ENCODE assay signal across 23 mouse cellular contexts in the genomic region with DNA sequence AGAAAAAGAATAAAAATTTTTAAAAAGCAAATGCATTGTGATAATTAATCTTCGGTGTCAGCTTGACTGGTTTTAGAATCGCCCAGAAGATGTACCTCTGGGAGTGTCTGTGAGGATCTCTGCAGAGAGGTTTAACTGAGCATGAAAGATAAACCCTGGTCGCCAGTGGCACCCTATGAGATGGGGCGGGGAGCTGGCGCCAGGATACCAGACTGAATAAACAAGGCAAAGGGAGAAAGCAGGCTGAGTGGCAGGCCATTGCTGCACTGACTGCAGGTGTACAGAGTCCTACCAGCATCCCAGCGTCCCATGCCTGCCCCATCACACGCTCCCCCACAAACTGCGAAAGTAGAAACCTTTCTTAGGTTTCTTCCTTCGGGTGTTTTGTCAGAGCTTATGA. TPM values are rescaled to one million over a fixed set of nuclear protein-coding genes. Genes with fewer than 3 reads are reported as not detected.
DNase-seq lines count a peak whose midpoint lies in the region; ATAC-seq and TF ChIP-seq lines count a peak whose summit lies in the region.
"Had no signal": no experiment of that assay in that cellular context is flagged by ENCODE, and none has a peak within 500 bp of the region (broad histone marks: within the 10 kb centered on the region; RNA-seq: fewer than 3 reads in every experiment).

No protein-coding gene starts in this region.

- no peaks in the 10 kb centered on the region for H3K79me2 ChIP-seq in MEL (ENCODE audit: control insufficient read depth, insufficient read depth, low read length, poor library complexity)

- H3K4me1 ChIP-seq in kidney, embryonic 15.5 days = peaks cover 7% of the 10 kb centered on the region; the same call in 1 of the 2 replicates
- H3K4me1 ChIP-seq in MEL (ENCODE audit: control insufficient read depth in 1 of 2, insufficient read depth in 2 of 2, low read length in 2 of 2) = peaks cover 5 to 12% of the 10 kb centered on the region in 2 experiments
- 0 out of 2 replicates have a peak, but pooled peaks cover 3% of the 10 kb centered on the region for H3K4me1 ChIP-seq in liver, embryonic 11.5 days (replicated peaks; ENCODE audit: control insufficient read depth, insufficient read depth, low read length)
- H3K4me1 ChIP-seq in heart, embryonic 10.5 days = no peaks in the 10 kb centered on the region
- H3K4me1 ChIP-seq: neural tube, embryonic 15.5 days had no signal

- ATAC-seq in kidney, embryonic 15.5 days (replicated peaks; ENCODE audit: low FRiP score) = peak; percentile 84
- ATAC-seq in liver, embryonic 11.5 days (replicated peaks; ENCODE audit: low FRiP score) = peak; percentile 67
- ATAC-seq in megakaryocyte progenitor cell, adult 5-6 weeks (replicated peaks; ENCODE audit: poor library complexity) = peak; percentile 48
- ATAC-seq: activated CD4-positive, CD25-positive, alpha-beta regulatory T cell, adult 4 months; hindbrain, postnatal 0 days; lung, postnatal 0 days; midbrain, embryonic 16.5 days; Patski had no signal

- TF ChIP-seq RAD21 in MEL (IDR thresholded peaks at IDR 0.05; ENCODE audit: low read depth, low read length) = no peak

- H3K4me3 ChIP-seq in kidney, embryonic 15.5 days (replicated peaks) = no peak overlapping the region
- H3K4me3 ChIP-seq in MEL (ENCODE audit: control insufficient read depth in 1 of 2, insufficient read depth in 1 of 2, low read depth in 2 of 2, low read length in 2 of 2) = peak overlapping the region in 1 of 2 experiments; percentile 24; a peak in 2 of 4 replicates
- no peak overlapping the region for H3K4me3 ChIP-seq in liver, embryonic 11.5 days (ENCODE audit: low read depth, low read length)
- no peak overlapping the region for H3K4me3 ChIP-seq in heart, embryonic 10.5 days
- H3K4me3 ChIP-seq: embryonic facial prominence, embryonic 10.5 days; layer of hippocampus, adult 2 months; neural tube, embryonic 15.5 days had no signal

- no peak overlapping the region for H3K27ac ChIP-seq in kidney, embryonic 15.5 days
- no peak overlapping the region for H3K27ac ChIP-seq in MEL (ENCODE audit: control insufficient read depth, low read depth, low read length)
- no peak overlapping the region for H3K27ac ChIP-seq in liver, embryonic 11.5 days (ENCODE audit: low read depth, low read length)
- H3K27ac ChIP-seq in heart, embryonic 10.5 days = no peak overlapping the region
- H3K27ac ChIP-seq: embryonic facial prominence, embryonic 10.5 days; hindbrain, postnatal 0 days; layer of hippocampus, adult 2 months; neural tube, embryonic 15.5 days had no signal

- no peak for TF ChIP-seq CTCF in MEL (IDR thresholded peaks at IDR 0.05 in 2 of 3, conservative IDR thresholded peaks at IDR 0.05 in 1 of 3; ENCODE audit: control insufficient read depth in 1 of 3, insufficient read depth in 1 of 3, low read depth in 2 of 3, low read length in 3 of 3, poor library complexity in 1 of 3, severe bottlenecking in 1 of 3)

- TF ChIP-seq POLR2A in MEL (IDR thresholded peaks at IDR 0.05; ENCODE audit: control insufficient read depth in 1 of 2, insufficient read depth in 1 of 2, low read depth in 1 of 2, low read length in 2 of 2, poor library complexity in 1 of 2) = no peak

- TF ChIP-seq EP300 in MEL (IDR thresholded peaks at IDR 0.05; ENCODE audit: low read depth in 1 of 2, low read length in 2 of 2) = 0 out of 4 replicates have a peak, but pooled peaks of 1 of the 2 experiments have one; percentile 30

- DNase-seq in kidney, postnatal 10 days = no peak
- peak; percentile 56 for DNase-seq in MEL (ENCODE audit: low read depth, low spot score)
- DNase-seq in liver, embryonic 11.5 days (ENCODE audit: low spot score) = no peak
- DNase-seq in lung, postnatal 14 days = no peak
- DNase-seq in heart, embryonic 10.5 days (ENCODE audit: low spot score) = no peak
- DNase-seq in Muller cell, postnatal 12 days (ENCODE audit: inconsistent ontology term) = no peak
- DNase-seq: adrenal gland, postnatal 14 days; B cell, adult 2 months; gastrocnemius, postnatal 10 days; heart, adult 11 months; heart, postnatal 4 days; kidney, adult 2 months; layer of hippocampus, postnatal 36 days had no signal

- H3K36me3 ChIP-seq in kidney, embryonic 15.5 days = no peaks in the 10 kb centered on the region
- peaks cover 0 to 19% of the 10 kb centered on the region in 2 experiments; a peak in 2 of 4 replicates for H3K36me3 ChIP-seq in MEL (ENCODE audit: control insufficient read depth in 1 of 2, insufficient read depth in 2 of 2, low read length in 2 of 2)
- H3K36me3 ChIP-seq in liver, embryonic 11.5 days (ENCODE audit: control insufficient read depth, insufficient read depth, low read length) = no peaks in the 10 kb centered on the region
- H3K36me3 ChIP-seq in heart, embryonic 10.5 days = no peaks in the 10 kb centered on the region
- H3K36me3 ChIP-seq: embryonic facial prominence, embryonic 10.5 days; neural tube, embryonic 15.5 days had no signal

- 50% methylated on average over 9 of the region's 9 CpGs for WGBS in kidney, embryonic 15.5 days
- 54% methylated on average over 9 of the region's 9 CpGs for WGBS in liver, embryonic 11.5 days
- WGBS in heart, embryonic 10.5 days = 61% methylated on average over 9 of the region's 9 CpGs

- no peaks in the 10 kb centered on the region for H3K9me3 ChIP-seq in kidney, embryonic 15.5 days (replicated peaks)
- H3K9me3 ChIP-seq in MEL (replicated peaks; ENCODE audit: insufficient read depth, low read length) = no peaks in the 10 kb centered on the region
- no peaks in the 10 kb centered on the region for H3K9me3 ChIP-seq in liver, embryonic 11.5 days (ENCODE audit: control insufficient read depth, low read length)
- H3K9me3 ChIP-seq in heart, embryonic 10.5 days = no peaks in the 10 kb centered on the region
- H3K9me3 ChIP-seq: embryonic facial prominence, embryonic 10.5 days; neural tube, embryonic 15.5 days had no signal

- H3K27me3 ChIP-seq in kidney, embryonic 15.5 days = no peaks in the 10 kb centered on the region
- no peaks in the 10 kb centered on the region for H3K27me3 ChIP-seq in MEL (ENCODE audit: control insufficient read depth in 1 of 2, insufficient read depth in 2 of 2, low read length in 2 of 2)
- no peaks in the 10 kb centered on the region for H3K27me3 ChIP-seq in liver, embryonic 11.5 days (replicated peaks; ENCODE audit: control insufficient read depth, insufficient read depth, low read length)
- no peaks in the 10 kb centered on the region for H3K27me3 ChIP-seq in heart, embryonic 10.5 days (ENCODE audit: insufficient read depth, poor library complexity, severe bottlenecking)
- H3K27me3 ChIP-seq: neural tube, embryonic 15.5 days; Patski had no signal

- no peak overlapping the region for H3K9ac ChIP-seq in kidney, embryonic 15.5 days
- no peak overlapping the region for H3K9ac ChIP-seq in MEL (ENCODE audit: control insufficient read depth, low read depth, low read length, poor library complexity, severe bottlenecking)
- H3K9ac ChIP-seq in liver, embryonic 11.5 days (ENCODE audit: low read depth, low read length) = no peak overlapping the region
- H3K9ac ChIP-seq: neural tube, embryonic 15.5 days had no signal

- H3K4me2 ChIP-seq in kidney, embryonic 15.5 days = 0 out of 2 replicates have a peak overlapping the region, but pooled peaks have one; percentile 7
- H3K4me2 ChIP-seq in liver, embryonic 11.5 days = no peak overlapping the region
- H3K4me2 ChIP-seq: neural tube, embryonic 15.5 days had no signal

TF ChIP-seq in MEL, 35 proteins besides CTCF, POLR2A, EP300 and RAD21:
- TF ChIP-seq ETS1 (IDR thresholded peaks at IDR 0.05; ENCODE audit: low read depth, low read length) (0 out of 2 replicates have a peak, but pooled peaks have one; percentile 27), ZNF384 (IDR thresholded peaks at IDR 0.05; ENCODE audit: low read depth, low read length) (no peak), TCF12 (IDR thresholded peaks at IDR 0.05; ENCODE audit: low read depth, low read length) (0 out of 2 replicates have a peak, but pooled peaks have one; percentile 30), TAL1 (IDR thresholded peaks at IDR 0.05; ENCODE audit: low read length) (no peak), MAFK (IDR thresholded peaks at IDR 0.05; ENCODE audit: borderline replicate concordance, low read depth, low read length) (no peak)

RNA-seq across cellular contexts. Expression of a gene that starts 49.2 kb away (rescaled TPM):
- polyA plus RNA-seq in kidney, embryonic 15.5 days (2015; fragmentation: Nextera tagmentation; extraction: Ambion mirVana) = 16.1 and 19.3 TPM in 2 replicates
- total RNA-seq in MEL (2012; rRNA removed) = 16.9 and 20.3 TPM in 2 replicates
- polyA plus RNA-seq in MEL (2012; ENCODE audit: insufficient read depth in 1 of 2, insufficient read length in 2 of 2, low read depth in 1 of 2, low replicate concordance in 2 of 2, missing spikeins in 1 of 2) = 10 to 100 TPM; 24.6 to 72.8 TPM
- polyA plus RNA-seq in liver, embryonic 11.5 days (2014; fragmentation: Nextera tagmentation; extraction: Ambion mirVana) = 19.7 and 21.7 TPM in 2 replicates
- total RNA-seq in megakaryocyte progenitor cell, adult 5-6 weeks (2015) = 22.5 and 23.5 TPM in 2 replicates
- 27.9 and 32.5 TPM in 2 replicates for total RNA-seq in megakaryocyte progenitor cell, adult 5-6 weeks (2017)
- 18.6 and 22.3 TPM in 2 replicates for polyA plus RNA-seq in heart, embryonic 10.5 days (2016; fragmentation: Nextera tagmentation; extraction: Ambion mirVana)
